Mouse (Mus musculus): ENCODE data around the gene Msx1. TPM values are rescaled to one million over a fixed set of nuclear protein-coding genes. Genes with fewer than 3 reads are reported as not detected.

Gene Msx1
- total RNA-seq, 1 experiment from 2014 or later: not detected

- no peak for ATAC-seq (replicated peaks; ENCODE audit: insufficient number of reproducible peaks, low FRiP score, low TSS enrichment, poor library complexity, severe bottlenecking)
Measured at GRCm38 (mm10) chr5:37827626-37827950, 3.2 kb upstream of the Msx1 start.

DNA sequence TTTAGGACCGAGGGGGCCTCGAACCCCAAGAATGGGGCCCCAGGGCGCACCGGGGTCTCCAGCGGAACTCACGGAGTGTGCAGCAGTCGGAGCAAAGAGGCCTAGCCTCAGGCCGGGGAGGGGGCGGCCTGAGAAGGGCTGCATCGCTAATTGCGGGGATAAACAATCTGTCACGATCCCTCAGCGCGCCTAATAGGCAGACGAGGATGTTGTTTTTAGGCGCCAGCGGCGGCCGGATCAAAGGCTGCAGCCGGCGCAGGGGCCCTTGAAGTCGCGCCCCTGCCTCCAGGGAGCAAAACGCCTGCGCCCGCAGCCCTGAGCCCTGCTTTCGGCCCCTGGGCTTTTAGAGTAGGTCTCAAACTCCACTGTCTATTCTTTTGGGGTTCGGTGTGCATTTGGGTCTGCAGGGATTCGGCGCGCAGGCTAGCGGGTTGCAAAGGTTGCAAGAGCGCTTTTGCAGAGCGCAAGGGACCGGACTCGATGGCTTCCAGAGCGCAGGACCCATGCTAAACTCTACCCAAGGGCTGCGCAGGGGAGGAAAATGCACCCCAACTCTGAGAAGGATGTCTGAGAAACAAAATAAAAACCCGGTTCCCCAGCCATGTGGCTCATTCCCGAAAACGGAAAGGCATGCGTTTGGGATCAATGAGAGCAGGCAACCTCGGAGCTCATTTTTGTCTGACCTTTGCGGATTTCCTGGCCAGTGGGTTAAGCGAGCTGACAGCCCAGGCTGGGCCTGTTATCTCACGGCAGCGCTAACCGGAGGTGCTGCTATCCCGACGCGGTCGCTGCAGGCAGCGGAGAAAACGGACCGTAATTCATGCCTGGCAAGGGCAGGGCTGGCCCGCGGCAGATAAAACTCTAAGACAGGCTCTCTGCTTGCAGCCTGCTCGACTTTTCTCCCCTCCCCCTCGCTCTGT is 2.6 kb upstream of the Msx1 start:
- no peak for ATAC-seq (replicated peaks; ENCODE audit: insufficient number of reproducible peaks, low FRiP score, low TSS enrichment, poor library complexity, severe bottlenecking)

GRCm38 (mm10) chr5:37825611-37826445 is 1.4 kb upstream of the Msx1 start:
- no peak for ATAC-seq (replicated peaks; ENCODE audit: insufficient number of reproducible peaks, low FRiP score, low TSS enrichment, poor library complexity, severe bottlenecking)

GRCm38 (mm10) chr5:37825111-37825600 is 773 bp upstream of the Msx1 start:
- ATAC-seq (replicated peaks; ENCODE audit: insufficient number of reproducible peaks, low FRiP score, low TSS enrichment, poor library complexity, severe bottlenecking): no peak

DNA sequence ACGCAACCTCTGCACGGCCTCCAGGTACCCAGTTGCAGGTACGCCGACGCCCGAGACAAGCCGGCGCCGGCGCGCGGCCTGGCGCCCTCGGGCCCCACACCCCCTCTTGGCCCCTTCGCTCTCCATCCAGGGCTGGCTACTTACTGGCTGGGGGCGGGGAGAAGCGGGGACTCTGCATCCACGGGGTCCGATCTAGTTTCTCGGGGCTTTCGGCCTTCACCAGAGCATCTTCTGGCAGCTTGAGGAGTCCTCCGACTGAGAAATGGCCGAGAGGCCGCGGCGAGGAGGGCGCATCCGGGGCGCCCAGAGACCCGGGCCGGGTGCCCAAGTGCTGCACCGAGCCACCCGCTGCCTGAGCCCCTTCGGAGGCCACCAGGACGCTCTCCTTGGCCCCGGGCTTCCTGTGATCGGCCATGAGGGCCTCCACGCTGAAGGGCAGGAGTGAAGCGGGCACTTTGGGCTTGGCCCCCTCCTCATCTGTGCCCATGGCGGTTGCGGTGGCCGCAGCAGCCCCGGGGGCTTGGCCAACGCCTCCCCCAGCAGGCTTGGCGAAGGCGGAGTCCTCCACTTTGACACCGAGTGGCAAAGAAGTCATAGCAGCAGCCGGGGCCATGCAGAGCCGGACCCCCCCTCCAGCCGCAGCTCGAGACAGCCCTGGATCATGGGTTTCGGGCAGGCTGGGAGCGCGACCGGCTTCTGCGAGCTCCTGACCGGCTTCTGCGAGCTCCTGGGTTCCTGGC is 492 bp downstream of the Msx1 start:
- no peak for ATAC-seq (replicated peaks; ENCODE audit: insufficient number of reproducible peaks, low FRiP score, low TSS enrichment, poor library complexity, severe bottlenecking)

- no peak for ATAC-seq (replicated peaks; ENCODE audit: insufficient number of reproducible peaks, low FRiP score, low TSS enrichment, poor library complexity, severe bottlenecking)
Measured at GRCm38 (mm10) chr5:37822791-37823720, 1.3 kb downstream of the Msx1 start.

GRCm38 (mm10) chr5:37822116-37822707 is 2.2 kb downstream of the Msx1 start:
- ATAC-seq (replicated peaks; ENCODE audit: insufficient number of reproducible peaks, low FRiP score, low TSS enrichment, poor library complexity, severe bottlenecking): no peak

GRCm38 (mm10) chr5:37821111-37821601 is 3.2 kb downstream of the Msx1 start:
- ATAC-seq (replicated peaks; ENCODE audit: insufficient number of reproducible peaks, low FRiP score, low TSS enrichment, poor library complexity, severe bottlenecking): no peak

DNA sequence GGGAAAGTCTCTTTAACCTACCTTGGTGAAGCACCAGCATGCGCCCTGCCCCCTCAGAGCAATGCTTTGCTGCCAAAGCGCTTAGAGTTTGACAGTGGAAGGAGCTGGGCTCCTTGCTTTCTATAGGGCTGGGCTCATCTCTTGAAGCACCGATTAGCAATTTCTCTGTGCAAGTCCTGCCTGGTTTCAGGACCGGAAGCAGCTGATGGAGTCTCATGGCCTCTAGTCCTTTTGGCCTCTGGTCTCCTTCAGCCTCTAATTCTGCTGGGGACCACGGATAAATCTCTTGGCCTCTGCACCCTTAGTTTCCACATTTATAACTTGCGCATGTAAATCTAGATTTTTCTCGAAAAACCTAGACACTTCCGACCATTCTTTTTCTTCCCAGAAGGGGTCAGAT is 3.7 kb downstream of the Msx1 start:
- ATAC-seq (replicated peaks; ENCODE audit: insufficient number of reproducible peaks, low FRiP score, low TSS enrichment, poor library complexity, severe bottlenecking): no peak

- no peak for ATAC-seq (replicated peaks; ENCODE audit: insufficient number of reproducible peaks, low FRiP score, low TSS enrichment, poor library complexity, severe bottlenecking)
Measured at GRCm38 (mm10) chr5:37819971-37820370, 4.4 kb downstream of the Msx1 start.

DNA sequence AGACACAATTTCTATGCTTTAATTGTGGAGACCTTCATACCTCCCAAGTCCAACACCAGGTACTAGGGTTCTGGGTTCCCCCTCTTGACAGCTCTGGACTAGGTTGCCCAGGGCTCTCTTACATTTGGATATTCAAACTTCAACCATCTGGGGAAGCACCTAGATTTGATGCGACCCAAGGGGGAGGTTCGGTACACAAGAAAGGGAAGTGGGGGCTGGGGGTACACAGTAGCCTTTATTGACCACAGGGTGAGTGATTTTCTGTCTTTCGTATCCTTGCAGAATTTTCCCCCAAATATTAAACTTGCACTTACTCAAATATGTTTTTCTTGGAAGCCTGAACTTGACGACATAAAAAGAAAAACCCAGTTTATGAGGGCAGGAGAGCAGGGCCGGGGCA is 4.8 kb downstream of the Msx1 start:
- no peak for ATAC-seq (replicated peaks; ENCODE audit: insufficient number of reproducible peaks, low FRiP score, low TSS enrichment, poor library complexity, severe bottlenecking)

DNA sequence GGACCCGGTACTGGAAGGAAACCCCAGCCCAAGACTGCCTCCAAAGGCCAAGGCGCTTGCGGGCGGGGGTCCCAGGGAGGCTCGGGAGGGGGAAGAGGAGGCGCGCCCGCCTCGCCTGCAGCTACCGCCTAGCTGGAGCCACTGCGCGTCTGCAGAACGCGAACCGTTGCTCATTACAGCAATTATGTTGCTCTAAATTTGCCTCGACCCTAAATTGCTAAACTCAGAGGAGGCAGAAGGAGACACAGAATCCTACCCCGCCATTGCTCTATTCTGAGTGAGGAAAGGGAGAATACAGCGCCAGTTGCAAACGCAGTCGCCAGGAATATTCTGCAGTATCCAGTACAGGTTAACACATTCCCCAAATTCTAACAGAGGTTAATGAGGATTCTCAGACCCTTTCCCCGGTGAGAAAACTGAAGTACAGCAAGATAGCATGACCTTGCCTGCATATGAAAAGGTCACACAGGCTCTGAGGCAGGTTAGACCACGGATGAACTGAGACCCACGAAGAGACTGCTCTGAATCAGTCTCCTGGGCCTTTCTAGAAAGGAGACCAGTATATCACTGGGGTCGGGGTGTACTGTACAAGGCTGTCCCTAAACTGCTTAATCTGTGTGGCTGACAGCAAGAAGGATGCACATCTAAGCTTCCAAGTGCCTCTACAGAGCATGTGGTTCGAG is 5.7 kb downstream of the Msx1 start:
- no peak for ATAC-seq (replicated peaks; ENCODE audit: insufficient number of reproducible peaks, low FRiP score, low TSS enrichment, poor library complexity, severe bottlenecking)

GRCm38 (mm10) chr5:37817658-37818532 is 6.5 kb downstream of the Msx1 start:
- ATAC-seq (replicated peaks; ENCODE audit: insufficient number of reproducible peaks, low FRiP score, low TSS enrichment, poor library complexity, severe bottlenecking): no peak

DNA sequence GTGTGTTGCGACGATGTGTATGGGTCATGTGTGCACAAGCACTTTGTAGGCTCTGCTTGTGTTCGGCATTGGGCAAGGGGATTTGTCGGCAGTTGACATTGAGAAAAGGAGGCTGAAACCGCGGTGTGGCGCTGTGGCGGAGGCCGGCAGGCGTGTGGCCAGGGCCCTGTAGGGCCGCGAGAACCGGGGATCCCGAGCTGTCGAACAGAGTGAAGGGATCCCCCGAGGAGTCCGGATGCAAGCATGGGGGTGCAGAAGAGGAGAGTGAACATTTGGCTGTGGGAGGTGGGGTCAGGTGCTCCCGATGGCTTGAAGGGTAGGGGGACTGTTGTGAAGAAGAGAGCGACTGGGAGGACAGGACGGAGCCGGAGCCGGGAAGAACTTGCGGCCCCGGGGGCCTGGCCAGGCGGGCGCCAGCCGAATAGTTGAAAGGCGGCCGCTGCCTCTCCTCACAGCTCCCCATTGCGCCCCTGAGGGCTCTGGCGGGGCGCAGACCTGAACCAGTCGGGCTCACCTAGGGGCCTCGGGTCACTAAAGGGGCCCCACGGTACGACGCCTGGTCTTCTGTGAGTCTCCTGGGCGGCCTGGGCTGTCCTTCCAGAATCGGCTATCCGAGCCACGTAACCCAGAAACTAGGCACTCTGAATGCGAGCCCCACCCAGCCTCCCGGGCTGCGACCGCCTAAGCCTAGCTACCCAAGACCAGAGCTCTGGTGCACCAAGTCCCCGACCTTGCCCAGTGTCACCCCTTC is 7.3 kb downstream of the Msx1 start:
- no peak for ATAC-seq (replicated peaks; ENCODE audit: insufficient number of reproducible peaks, low FRiP score, low TSS enrichment, poor library complexity, severe bottlenecking)

DNA sequence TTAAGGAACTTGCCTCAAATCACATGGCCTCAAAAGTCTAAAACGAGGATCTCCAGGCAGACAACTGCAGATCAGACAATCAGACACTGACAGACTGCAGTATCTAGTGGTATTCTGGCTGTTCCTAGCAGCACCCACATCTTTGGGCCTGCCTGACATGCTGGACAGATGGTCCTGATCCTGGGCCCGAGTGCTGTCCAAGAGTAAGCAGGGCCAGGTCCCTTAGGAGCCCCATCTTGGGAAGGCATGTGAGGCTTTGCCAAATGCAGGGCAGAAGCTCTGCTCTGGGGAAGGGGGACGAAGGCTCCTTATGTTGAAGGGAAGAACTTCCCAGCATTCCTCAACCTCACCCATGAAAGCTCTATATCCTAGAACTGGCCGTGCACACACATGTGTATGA is 8.5 kb downstream of the Msx1 start:
- no peak for ATAC-seq (replicated peaks; ENCODE audit: insufficient number of reproducible peaks, low FRiP score, low TSS enrichment, poor library complexity, severe bottlenecking)

GRCm38 (mm10) chr5:37814169-37814568 is 10.2 kb downstream of the Msx1 start:
- no peak for ATAC-seq (replicated peaks; ENCODE audit: insufficient number of reproducible peaks, low FRiP score, low TSS enrichment, poor library complexity, severe bottlenecking)

Data from monocyte, adult 5-6 weeks (primary cell).